Mouse (Mus musculus): ENCODE measurements around the gene Znrf4. TPM values are rescaled to one million over a fixed set of nuclear protein-coding genes. Genes with fewer than 3 reads are reported as not detected.

Znrf4 gene
- polyA plus RNA-seq, 1 experiment, result not detected

- no peak for TF ChIP-seq POLR2A (IDR thresholded peaks at IDR 0.05; ENCODE audit: borderline replicate concordance, control insufficient read depth, low read depth, low read length)
- no peak for TF ChIP-seq CTCF (IDR thresholded peaks at IDR 0.05; ENCODE audit: control insufficient read depth, insufficient read depth, low read length)
- no peak overlapping the region for H3K4me3 ChIP-seq (replicated peaks; ENCODE audit: control insufficient read depth, low read depth, low read length)
- no peaks in the 10 kb centered on the region for H3K4me1 ChIP-seq (ENCODE audit: control insufficient read depth, insufficient read depth, low read length)
- no peak overlapping the region for H3K27ac ChIP-seq (ENCODE audit: control insufficient read depth, insufficient read depth, low read depth, low read length, poor library complexity)
- 87% methylated on average over 9 of the region's 9 CpGs for WGBS
These were observed 43.9 kb downstream of the Znrf4 start for GRCm38 (mm10) chr17:56468380-56468779.

GRCm38 (mm10) chr17:56467456-56467884 lies 44.8 kb downstream of the Znrf4 start:
- 77% methylated on average over 7 of the region's 7 CpGs for WGBS
- Histone ChIP-seq H3K4me1 (ENCODE audit: control insufficient read depth, insufficient read depth, low read length) (no peaks in the 10 kb centered on the region), H3K4me3 (replicated peaks; ENCODE audit: control insufficient read depth, low read depth, low read length) (no peak overlapping the region), H3K27ac (ENCODE audit: control insufficient read depth, insufficient read depth, low read depth, low read length, poor library complexity) (no peak overlapping the region)
- TF ChIP-seq CTCF (IDR thresholded peaks at IDR 0.05; ENCODE audit: control insufficient read depth, insufficient read depth, low read length) (no peak), POLR2A (IDR thresholded peaks at IDR 0.05; ENCODE audit: borderline replicate concordance, control insufficient read depth, low read depth, low read length) (no peak)

GRCm38 (mm10) chr17:56466747-56467146 lies 45.5 kb downstream of the Znrf4 start:
- WGBS, result 72% methylated on average over 6 of the region's 6 CpGs
- Histone ChIP-seq H3K4me3 (replicated peaks; ENCODE audit: control insufficient read depth, low read depth, low read length) (no peak overlapping the region), H3K27ac (ENCODE audit: control insufficient read depth, insufficient read depth, low read depth, low read length, poor library complexity) (no peak overlapping the region), H3K4me1 (ENCODE audit: control insufficient read depth, insufficient read depth, low read length) (no peaks in the 10 kb centered on the region)
- TF ChIP-seq POLR2A (IDR thresholded peaks at IDR 0.05; ENCODE audit: borderline replicate concordance, control insufficient read depth, low read depth, low read length) (no peak), CTCF (IDR thresholded peaks at IDR 0.05; ENCODE audit: control insufficient read depth, insufficient read depth, low read length) (no peak)

GRCm38 (mm10) chr17:56464817-56465216 lies 47.4 kb downstream of the Znrf4 start:
- 59% methylated on average over 7 of the region's 7 CpGs for WGBS
- no peak for TF ChIP-seq POLR2A (IDR thresholded peaks at IDR 0.05; ENCODE audit: borderline replicate concordance, control insufficient read depth, low read depth, low read length)
- TF ChIP-seq CTCF (IDR thresholded peaks at IDR 0.05; ENCODE audit: control insufficient read depth, insufficient read depth, low read length), result no peak
- H3K4me3 ChIP-seq (replicated peaks; ENCODE audit: control insufficient read depth, low read depth, low read length), result no peak overlapping the region

GRCm38 (mm10) chr17:56464345-56464744 lies 47.9 kb downstream of the Znrf4 start:
- TF ChIP-seq CTCF (IDR thresholded peaks at IDR 0.05; ENCODE audit: control insufficient read depth, insufficient read depth, low read length), result no peak
- no peak for TF ChIP-seq POLR2A (IDR thresholded peaks at IDR 0.05; ENCODE audit: borderline replicate concordance, control insufficient read depth, low read depth, low read length)
- 76% methylated on average over 2 of the region's 2 CpGs for WGBS
- H3K4me3 ChIP-seq (replicated peaks; ENCODE audit: control insufficient read depth, low read depth, low read length), result no peak overlapping the region
- H3K27ac ChIP-seq (ENCODE audit: control insufficient read depth, insufficient read depth, low read depth, low read length, poor library complexity), result no peak overlapping the region
- no peaks in the 10 kb centered on the region for H3K4me1 ChIP-seq (ENCODE audit: control insufficient read depth, insufficient read depth, low read length)

More at GRCm38 (mm10) chr17:56464817-56465216, 47.4 kb downstream of the Znrf4 start:
- Histone ChIP-seq H3K4me1 (ENCODE audit: control insufficient read depth, insufficient read depth, low read length) (no peaks in the 10 kb centered on the region), H3K27ac (ENCODE audit: control insufficient read depth, insufficient read depth, low read depth, low read length, poor library complexity) (no peak overlapping the region)

GRCm38 (mm10) chr17:56463500-56463899 lies 48.7 kb downstream of the Znrf4 start:
- no peak overlapping the region for H3K4me3 ChIP-seq (replicated peaks; ENCODE audit: control insufficient read depth, low read depth, low read length)
- H3K4me1 ChIP-seq (ENCODE audit: control insufficient read depth, insufficient read depth, low read length), result no peaks in the 10 kb centered on the region
- no peak for TF ChIP-seq CTCF (IDR thresholded peaks at IDR 0.05; ENCODE audit: control insufficient read depth, insufficient read depth, low read length)
- no peak overlapping the region for H3K27ac ChIP-seq (ENCODE audit: control insufficient read depth, insufficient read depth, low read depth, low read length, poor library complexity)
- WGBS, result 77% methylated on average over 1 of the region's 1 CpGs

- TF ChIP-seq CTCF (IDR thresholded peaks at IDR 0.05; ENCODE audit: control insufficient read depth, insufficient read depth, low read length), result no peak
- no peak for TF ChIP-seq POLR2A (IDR thresholded peaks at IDR 0.05; ENCODE audit: borderline replicate concordance, control insufficient read depth, low read depth, low read length)
- Histone ChIP-seq H3K4me1 (ENCODE audit: control insufficient read depth, insufficient read depth, low read length) (no peaks in the 10 kb centered on the region), H3K4me3 (replicated peaks; ENCODE audit: control insufficient read depth, low read depth, low read length) (no peak overlapping the region), H3K27ac (ENCODE audit: control insufficient read depth, insufficient read depth, low read depth, low read length, poor library complexity) (no peak overlapping the region)
- 27% methylated on average over 17 of the region's 17 CpGs for WGBS
These were observed 49.3 kb downstream of the Znrf4 start for GRCm38 (mm10) chr17:56462835-56463455.

- peak overlapping the region; percentile 76 for H3K27ac ChIP-seq (ENCODE audit: control insufficient read depth, insufficient read depth, low read depth, low read length, poor library complexity)
- peak overlapping the region; percentile 88 for H3K4me3 ChIP-seq (replicated peaks; ENCODE audit: control insufficient read depth, low read depth, low read length)
- WGBS, result under 1% methylated on average over 77 of the region's 77 CpGs
- no peak for TF ChIP-seq CTCF (IDR thresholded peaks at IDR 0.05; ENCODE audit: control insufficient read depth, insufficient read depth, low read length)
- TF ChIP-seq POLR2A (IDR thresholded peaks at IDR 0.05; ENCODE audit: borderline replicate concordance, control insufficient read depth, low read depth, low read length), result no peak
- H3K4me1 ChIP-seq (ENCODE audit: control insufficient read depth, insufficient read depth, low read length), result no peaks in the 10 kb centered on the region
These were observed 50.2 kb downstream of the Znrf4 start for GRCm38 (mm10) chr17:56461771-56462743.

Other genes starting within 250 kb of the Znrf4 start
- gene Ticam1, start 235.6 kb downstream of the Znrf4 start, polyA plus RNA-seq (2011; ENCODE audit: insufficient read depth, insufficient read length, low replicate concordance, missing spikeins), result 2.4 and 5.9 TPM in 2 replicates
- 10.9 and 29.6 TPM in 2 replicates for gene Plin3, start 219.6 kb downstream of the Znrf4 start, polyA plus RNA-seq (2011; ENCODE audit: insufficient read depth, insufficient read length, low replicate concordance, missing spikeins)
- not detected in 2 replicates for gene Arrdc5, start 212.1 kb downstream of the Znrf4 start, polyA plus RNA-seq (2011; ENCODE audit: insufficient read depth, insufficient read length, low replicate concordance, missing spikeins)
- gene Uhrf1, start 209.1 kb downstream of the Znrf4 start, polyA plus RNA-seq (2011; ENCODE audit: insufficient read depth, insufficient read length, low replicate concordance, missing spikeins), result 77.5 and 109 TPM in 2 replicates
- gene Kdm4b, start 186.4 kb downstream of the Znrf4 start, polyA plus RNA-seq (2011; ENCODE audit: insufficient read depth, insufficient read length, low replicate concordance, missing spikeins), result 15.7 and 74.9 TPM in 2 replicates
- 23.2 and 54.0 TPM in 2 replicates for gene Ptprs, start 35.9 kb downstream of the Znrf4 start, polyA plus RNA-seq (2011; ENCODE audit: insufficient read depth, insufficient read length, low replicate concordance, missing spikeins)
- 2.6 and 4.0 TPM in 2 replicates for gene Gm20219, start 42.0 kb upstream of the Znrf4 start, polyA plus RNA-seq (2011; ENCODE audit: insufficient read depth, insufficient read length, low replicate concordance, missing spikeins)
- gene Safb2, start 72.2 kb upstream of the Znrf4 start, polyA plus RNA-seq (2011; ENCODE audit: insufficient read depth, insufficient read length, low replicate concordance, missing spikeins), result 251 and 400 TPM in 2 replicates
- 94.9 and 178 TPM in 2 replicates for gene Safb, start 72.4 kb upstream of the Znrf4 start, polyA plus RNA-seq (2011; ENCODE audit: insufficient read depth, insufficient read length, low replicate concordance, missing spikeins)
- gene 2410015M20Rik, start 97.3 kb upstream of the Znrf4 start, polyA plus RNA-seq (2011; ENCODE audit: insufficient read depth, insufficient read length, low replicate concordance, missing spikeins), result 44.0 and 94.1 TPM in 2 replicates
- 407 and 414 TPM in 2 replicates for gene Rpl36, start 101.0 kb upstream of the Znrf4 start, polyA plus RNA-seq (2011; ENCODE audit: insufficient read depth, insufficient read length, low replicate concordance, missing spikeins)
- gene Lonp1, start 114.5 kb upstream of the Znrf4 start, polyA plus RNA-seq (2011; ENCODE audit: insufficient read depth, insufficient read length, low replicate concordance, missing spikeins), result 19.7 and 29.5 TPM in 2 replicates
- not detected in 2 replicates for gene Catsperd, start 115.7 kb upstream of the Znrf4 start, polyA plus RNA-seq (2011; ENCODE audit: insufficient read depth, insufficient read length, low replicate concordance, missing spikeins)
- 36.4 and 52.9 TPM in 2 replicates for gene Ranbp3, start 160.9 kb upstream of the Znrf4 start, polyA plus RNA-seq (2011; ENCODE audit: insufficient read depth, insufficient read length, low replicate concordance, missing spikeins)
- gene Ndufa11, start 205.3 kb upstream of the Znrf4 start, polyA plus RNA-seq (2011; ENCODE audit: insufficient read depth, insufficient read length, low replicate concordance, missing spikeins), result 136 and 211 TPM in 2 replicates
- gene Vmac, start 205.6 kb upstream of the Znrf4 start, polyA plus RNA-seq (2011; ENCODE audit: insufficient read depth, insufficient read length, low replicate concordance, missing spikeins), result 3.1 and 5.8 TPM in 2 replicates
- not detected in 2 replicates for gene Nrtn, start 245.1 kb upstream of the Znrf4 start, polyA plus RNA-seq (2011; ENCODE audit: insufficient read depth, insufficient read length, low replicate concordance, missing spikeins)